Mouse (Mus musculus) cerebellum, adult (tissue): ENCODE measurements around the gene Fads2.

Source experiments
- ATAC-seq: cut with Nextera tagmentation; 2 replicates; pipeline ENCODE4 v1.9.2; 2017; ENCODE audit warnings: mild to moderate bottlenecking, moderate library complexity, mixed read lengths; ENCODE audit not compliant: insufficient number of reproducible peaks, low FRiP score, low TSS enrichment

The Fads2 gene

GRCm38 (mm10) chr19:10104234-10104633, 2.7 kb upstream of the Fads2 start:
- ATAC-seq = no peak

GRCm38 (mm10) chr19:10102054-10102700, 631 bp upstream of the Fads2 start:
- ATAC-seq = no peak

- no peak; the same call in 1 of the 2 replicates for ATAC-seq
These were observed 895 bp downstream of the Fads2 start for GRCm38 (mm10) chr19:10100631-10101071.

GRCm38 (mm10) chr19:10097826-10098225, 3.7 kb downstream of the Fads2 start:
- no peak for ATAC-seq

- ATAC-seq = no peak
These were observed 5.1 kb downstream of the Fads2 start for GRCm38 (mm10) chr19:10096371-10096876.

- ATAC-seq = no peak
These were observed 6.9 kb downstream of the Fads2 start for GRCm38 (mm10) chr19:10094695-10095094.

GRCm38 (mm10) chr19:10093829-10094228, 7.7 kb downstream of the Fads2 start:
- ATAC-seq = no peak

- no peak for ATAC-seq
These were observed 14.6 kb downstream of the Fads2 start for GRCm38 (mm10) chr19:10086976-10087375.

GRCm38 (mm10) chr19:10085454-10085853, 16.1 kb downstream of the Fads2 start:
- no peak for ATAC-seq

GRCm38 (mm10) chr19:10082105-10082504, 19.4 kb downstream of the Fads2 start:
- ATAC-seq = no peak

- no peak for ATAC-seq
These were observed 21.2 kb downstream of the Fads2 start for GRCm38 (mm10) chr19:10080384-10080783.

GRCm38 (mm10) chr19:10078392-10078791, 23.2 kb downstream of the Fads2 start:
- no peak for ATAC-seq

- no peak for ATAC-seq
These were observed 28.4 kb downstream of the Fads2 start for GRCm38 (mm10) chr19:10073145-10073544.

- no peak for ATAC-seq
These were observed 29.7 kb downstream of the Fads2 start for GRCm38 (mm10) chr19:10071892-10072291.

GRCm38 (mm10) chr19:10071166-10071565, 30.4 kb downstream of the Fads2 start:
- no peak for ATAC-seq

GRCm38 (mm10) chr19:10070186-10070980, 31.2 kb downstream of the Fads2 start:
- no peak for ATAC-seq

GRCm38 (mm10) chr19:10067701-10068100, 33.8 kb downstream of the Fads2 start:
- no peak for ATAC-seq

GRCm38 (mm10) chr19:10066502-10066901, 35.0 kb downstream of the Fads2 start:
- no peak for ATAC-seq

- no peak for ATAC-seq
These were observed 35.4 kb downstream of the Fads2 start for GRCm38 (mm10) chr19:10066189-10066500.

GRCm38 (mm10) chr19:10065465-10066188, 35.9 kb downstream of the Fads2 start:
- ATAC-seq = no peak
